Mouse (Mus musculus): ENCODE results near the gene Gm49776.
A peak's percentile ranks its signal among the peaks of the same experiment; 100 is the strongest.
"Not testable (repeated sequence)": the region's sequence is repeated elsewhere in the genome, so short reads cannot be mapped to it uniquely, and the experiment has no call there.

Gm49776 gene

DNA sequence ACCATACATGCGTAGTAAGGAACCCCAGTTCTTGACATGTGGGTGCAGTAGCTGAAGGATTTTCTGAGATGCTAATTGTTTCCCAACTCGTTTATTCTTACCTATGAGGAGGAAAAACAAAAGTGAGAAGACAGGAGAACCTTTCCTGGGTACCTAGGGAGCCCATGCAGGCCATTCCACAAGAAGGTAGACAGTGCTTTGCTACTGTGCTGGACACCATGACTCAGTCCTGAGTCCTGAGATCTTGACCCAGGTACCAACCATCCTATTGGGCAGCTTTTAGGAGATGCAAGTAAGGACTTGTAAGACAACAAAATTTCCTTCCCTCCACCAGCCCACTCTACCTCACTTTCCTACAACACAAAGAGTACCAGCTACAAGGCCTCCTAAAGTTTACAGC lies at the start of gene Gm49776:
Gene Gm49776, minus strand, starts transcription at position 101 of the 400 bp plus-strand sequence.
- no peak for DNase-seq (ENCODE audit: extremely low read depth, low read depth)

DNA sequence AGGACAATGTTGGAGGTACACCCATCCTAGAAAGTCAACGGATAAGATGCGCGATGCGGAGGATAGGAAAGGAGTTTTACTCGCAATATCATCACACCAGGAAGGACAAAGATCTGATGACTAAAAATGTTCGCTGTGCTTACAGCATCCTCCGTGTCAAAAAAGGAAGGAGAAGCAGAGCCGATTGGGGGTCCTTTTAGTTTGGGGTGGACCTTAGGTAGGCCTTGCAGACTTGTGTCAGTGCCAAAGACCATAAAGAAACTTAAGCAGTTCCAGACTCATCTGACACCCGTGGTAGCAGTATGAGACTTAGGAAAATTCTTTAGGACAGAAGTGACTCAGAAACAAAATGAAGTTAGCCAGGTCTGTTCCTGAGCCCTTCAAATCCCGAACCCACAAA lies 31.5 kb upstream of the Gm49776 start:
- not testable (repeated sequence) for DNase-seq (ENCODE audit: extremely low read depth, low read depth)

DNA sequence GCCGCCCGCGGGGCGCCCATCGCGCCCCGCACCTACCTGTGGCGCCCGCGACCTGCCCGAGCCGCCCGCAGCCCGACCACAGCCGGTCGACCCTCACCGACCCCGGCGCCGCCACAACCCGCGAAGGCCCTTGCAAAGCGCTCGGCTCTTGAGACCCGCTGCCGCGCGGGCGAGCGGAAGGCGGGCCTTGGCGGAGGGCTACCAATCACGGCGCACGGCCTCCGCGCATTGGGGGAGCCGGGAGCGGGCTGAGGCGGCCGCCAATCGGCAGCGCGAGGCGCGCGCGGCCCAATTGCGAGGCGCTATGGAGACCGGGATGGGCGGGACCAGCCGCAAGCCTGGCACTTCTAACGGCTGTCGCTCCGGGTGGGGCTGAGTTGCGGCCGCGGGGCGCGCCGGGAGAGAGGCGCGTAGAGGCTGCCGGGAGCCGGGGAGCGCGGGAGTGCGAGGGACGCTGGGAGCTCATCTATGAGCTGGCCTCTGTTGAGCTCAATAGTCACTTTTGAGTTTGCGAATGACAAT lies 31.0 kb upstream of the Gm49776 start, which contains the start of gene Dgcr8:
Gene Dgcr8, minus strand, starts transcription at position 180 of the 522 bp plus-strand sequence.
- peak; percentile 86 for DNase-seq (ENCODE audit: extremely low read depth, low read depth)

DNA sequence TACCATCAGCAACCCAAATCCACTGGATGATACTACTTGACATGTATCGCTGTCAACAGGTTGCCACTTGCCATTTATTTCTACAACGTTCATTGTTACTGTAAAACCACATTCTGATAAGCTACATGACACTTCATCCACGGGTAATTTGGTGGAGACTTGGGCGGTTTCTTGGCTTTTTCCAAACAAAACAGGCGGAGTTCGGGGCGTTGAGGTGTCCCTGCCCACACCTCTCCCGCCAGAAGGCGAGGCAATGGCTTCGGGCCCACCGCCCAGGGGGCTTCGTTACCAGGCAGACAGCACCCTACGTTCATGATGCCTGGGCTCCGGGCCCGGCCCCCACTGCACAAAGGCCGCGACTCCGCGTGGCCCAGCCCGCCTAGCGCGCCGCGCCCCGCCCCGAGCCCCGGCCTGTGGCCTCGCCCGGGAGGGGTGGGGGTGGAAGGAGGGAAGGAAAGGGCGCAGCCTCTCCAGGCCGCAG lies 30.5 kb upstream of the Gm49776 start:
- peak; percentile 37 for DNase-seq (ENCODE audit: extremely low read depth, low read depth)

DNA sequence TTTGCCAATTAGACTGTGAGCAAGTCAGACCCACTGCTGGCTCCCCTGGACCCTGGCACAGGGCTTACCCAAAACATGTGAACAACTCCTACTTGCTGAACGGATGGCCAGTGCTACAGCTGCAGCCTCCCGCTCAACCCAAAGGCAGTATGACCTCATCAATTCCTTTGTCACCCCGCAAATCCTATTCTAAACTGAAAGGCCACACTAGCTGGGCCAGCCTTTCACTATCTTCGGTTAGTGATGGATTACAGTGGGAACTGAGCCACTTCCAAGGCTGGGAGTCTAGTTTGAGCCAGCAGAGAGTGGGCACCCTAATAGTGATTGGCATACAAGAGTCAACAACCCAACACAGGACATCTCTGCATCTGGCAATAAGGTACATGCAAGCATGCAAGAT lies 30.0 kb upstream of the Gm49776 start:
- DNase-seq (ENCODE audit: extremely low read depth, low read depth) = no peak

DNA sequence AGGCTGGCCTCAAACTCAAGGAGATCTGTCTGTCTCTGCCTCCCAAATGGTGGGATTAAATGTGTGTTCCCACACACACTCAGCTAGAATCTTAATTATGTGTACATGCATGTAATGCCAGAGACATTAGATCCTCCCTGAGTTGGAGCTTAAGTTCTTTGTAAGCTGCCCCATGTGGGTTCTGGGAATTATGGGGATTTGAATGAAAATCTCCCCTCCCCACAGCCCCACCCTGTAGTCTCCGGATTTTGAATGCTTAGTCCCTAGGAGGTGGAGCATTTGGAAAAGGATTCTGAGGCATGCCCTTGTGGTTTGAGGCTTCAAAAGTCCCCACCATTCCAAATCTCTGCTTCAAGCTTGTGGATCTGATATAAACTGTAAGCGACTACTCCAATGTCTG lies 17.0 kb upstream of the Gm49776 start:
- DNase-seq (ENCODE audit: extremely low read depth, low read depth) = no peak

DNA sequence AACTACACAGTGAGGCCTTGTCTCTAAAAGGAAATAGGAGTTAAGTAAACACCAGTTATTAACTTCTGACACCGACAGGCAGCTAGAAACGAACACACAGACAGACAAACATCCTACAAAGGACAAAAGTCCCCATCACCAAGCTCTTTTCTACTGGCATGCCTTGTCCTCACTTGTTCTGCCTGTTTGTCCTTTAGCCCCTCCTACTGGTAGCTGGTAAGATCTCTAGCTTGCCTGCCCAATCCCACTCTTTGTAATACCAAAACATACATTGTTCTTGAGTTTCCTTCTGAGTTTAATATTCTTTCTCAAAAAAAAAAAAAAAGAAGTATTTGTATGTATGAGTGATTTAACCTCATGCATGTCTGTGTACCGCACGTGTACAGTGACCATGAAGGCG lies 10.1 kb upstream of the Gm49776 start:
- no peak for DNase-seq (ENCODE audit: extremely low read depth, low read depth)

DNA sequence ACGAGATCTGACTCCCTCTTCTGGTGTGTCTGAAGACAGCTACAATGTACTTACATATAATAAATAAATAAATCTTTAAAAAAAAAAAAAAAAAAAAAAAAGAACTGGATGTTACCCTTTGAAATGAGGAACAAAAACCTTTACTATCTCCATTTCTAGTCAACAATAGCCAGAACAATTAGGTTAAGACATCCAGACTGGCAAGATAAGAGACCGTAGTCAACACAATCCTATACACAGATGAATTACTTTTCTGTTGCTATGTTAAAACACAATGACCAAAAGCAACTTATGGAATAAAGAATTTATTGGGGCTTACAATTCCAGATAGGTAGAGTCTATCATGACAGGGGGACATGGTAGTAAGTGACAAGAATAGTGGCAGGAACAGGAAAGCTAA lies 6.9 kb upstream of the Gm49776 start:
- no peak for DNase-seq (ENCODE audit: extremely low read depth, low read depth)

DNA sequence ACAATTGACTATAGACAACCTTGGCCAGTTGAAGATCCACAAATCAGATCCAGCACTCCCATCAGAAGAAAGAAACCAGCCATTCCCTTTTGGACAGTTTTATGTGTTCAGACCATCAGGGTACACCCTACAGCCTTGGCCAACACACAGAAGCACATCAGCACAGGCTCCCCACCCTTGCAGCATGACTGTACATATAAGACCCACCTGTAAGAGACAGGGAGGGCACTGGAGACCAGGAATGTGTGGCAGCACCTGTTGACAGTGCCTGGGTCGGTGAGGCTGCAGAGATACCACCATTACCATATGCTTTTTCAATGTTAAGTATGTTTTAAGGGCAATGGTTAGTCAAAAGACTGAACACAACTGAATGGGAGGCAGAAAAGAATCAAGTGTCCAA lies 4.3 kb downstream of the Gm49776 start:
- no peak for DNase-seq (ENCODE audit: extremely low read depth, low read depth)

DNA sequence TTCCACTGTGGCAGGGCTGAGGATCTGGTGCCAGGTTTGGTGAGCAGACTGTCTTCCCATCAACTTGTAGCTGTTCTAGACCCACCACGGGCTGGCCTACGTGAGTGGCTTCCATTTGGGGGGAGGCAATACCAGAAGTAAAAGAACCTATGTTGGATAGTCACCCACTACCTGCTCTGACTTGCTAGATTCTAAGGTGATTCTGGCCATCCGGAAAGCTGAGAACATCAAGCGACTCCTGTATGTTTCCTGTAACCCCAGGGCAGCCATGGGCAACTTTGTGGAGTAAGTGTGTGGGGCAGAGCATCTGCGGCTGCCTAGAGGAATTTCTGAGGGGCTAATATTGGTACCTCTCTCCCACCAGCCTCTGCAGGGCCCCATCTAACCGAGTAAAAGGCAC lies 5.4 kb downstream of the Gm49776 start:
- DNase-seq (ENCODE audit: extremely low read depth, low read depth) = no peak

DNA sequence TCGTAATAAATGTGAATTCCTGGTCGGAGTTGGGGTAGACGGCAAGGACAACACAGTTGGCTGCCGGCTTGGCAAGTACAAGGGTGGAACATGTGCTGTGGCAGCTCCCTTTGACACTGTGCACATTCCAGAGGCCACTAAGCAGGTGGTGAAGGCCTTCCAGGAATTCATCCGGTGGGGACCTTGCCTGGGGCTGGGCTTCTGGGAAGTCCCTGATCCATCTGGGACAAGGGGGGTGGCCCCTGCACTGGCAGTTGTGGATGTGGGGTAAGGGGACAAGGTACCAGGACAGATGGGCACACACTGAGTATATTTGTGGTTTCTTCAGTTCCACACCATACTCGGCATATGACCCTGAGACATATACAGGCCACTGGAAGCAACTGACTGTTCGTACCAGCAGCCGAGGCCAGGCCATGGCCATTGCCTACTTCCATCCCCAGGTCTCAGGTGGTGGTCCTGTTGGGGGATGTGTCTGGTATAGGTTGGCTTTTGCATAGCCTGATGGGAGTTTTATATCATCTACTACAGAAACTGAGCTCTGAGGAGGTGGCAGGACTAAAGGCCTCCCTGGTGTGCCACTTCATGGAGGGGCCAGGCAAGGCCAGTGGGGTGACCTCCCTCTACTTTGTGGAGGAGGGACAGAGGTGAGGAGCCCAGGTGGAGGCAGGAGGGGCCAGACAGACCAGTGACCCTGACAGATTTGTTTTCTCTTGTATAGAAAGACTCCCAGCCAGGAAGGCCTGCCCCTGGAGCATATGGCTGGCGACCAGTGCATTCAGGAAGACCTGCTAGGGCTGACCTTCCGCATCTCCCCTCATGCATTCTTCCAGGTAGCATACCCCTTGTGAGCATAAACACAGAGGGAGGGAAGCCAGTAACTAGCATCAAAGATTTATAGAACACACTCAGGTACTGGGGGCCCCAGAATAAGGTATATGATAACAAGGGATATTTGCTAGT lies 7.0 kb downstream of the Gm49776 start:
- no peak for DNase-seq (ENCODE audit: extremely low read depth, low read depth)

DNA sequence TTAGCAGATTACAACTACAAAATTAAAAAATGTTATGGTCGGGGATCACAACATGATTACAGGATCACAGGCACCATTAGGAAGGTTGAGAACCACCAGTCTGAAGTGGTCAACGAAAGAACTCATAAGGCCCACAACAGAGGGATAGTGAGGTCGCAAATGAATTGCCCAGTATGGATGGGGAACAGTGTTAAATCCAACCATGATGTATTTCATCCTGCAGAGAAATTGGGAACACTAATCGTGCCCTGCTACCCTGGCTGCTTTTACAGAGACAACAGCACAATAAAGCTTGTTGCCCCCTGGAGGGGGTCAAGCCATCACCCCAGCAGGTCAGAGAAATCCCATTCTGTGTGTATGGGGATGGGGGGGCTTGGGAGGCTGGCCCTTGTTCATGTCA lies 7.9 kb downstream of the Gm49776 start:
- no peak for DNase-seq (ENCODE audit: extremely low read depth, low read depth)

DNA sequence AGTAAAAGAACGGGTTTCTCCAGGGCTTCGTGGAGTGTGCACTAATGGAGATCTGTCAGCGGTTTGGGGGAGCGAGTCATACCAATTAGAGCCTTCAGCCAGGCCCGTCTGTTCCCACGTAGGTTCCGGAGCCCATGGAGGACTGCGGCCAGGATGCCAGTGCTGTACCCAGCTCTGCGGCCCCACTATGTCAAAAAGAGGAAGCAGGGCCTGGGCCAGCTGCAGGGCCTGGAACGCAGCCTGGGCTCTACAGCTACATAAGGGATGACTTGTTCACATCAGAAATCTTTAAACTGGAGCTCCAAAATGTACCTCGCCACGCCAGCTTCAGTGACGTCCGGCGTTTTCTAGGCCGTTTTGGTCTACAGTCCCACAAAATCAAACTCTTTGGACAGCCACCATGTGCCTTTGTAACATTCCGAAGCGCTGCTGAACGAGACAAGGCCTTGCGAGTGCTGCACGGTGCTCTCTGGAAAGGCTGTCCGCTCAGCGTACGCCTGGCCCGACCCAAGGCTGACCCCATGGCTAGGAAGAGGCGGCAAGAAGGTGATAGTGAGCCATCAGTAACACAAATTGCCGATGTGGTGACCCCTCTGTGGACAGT lies 8.7 kb downstream of the Gm49776 start:
- DNase-seq (ENCODE audit: extremely low read depth, low read depth) = peak; percentile 82

DNA sequence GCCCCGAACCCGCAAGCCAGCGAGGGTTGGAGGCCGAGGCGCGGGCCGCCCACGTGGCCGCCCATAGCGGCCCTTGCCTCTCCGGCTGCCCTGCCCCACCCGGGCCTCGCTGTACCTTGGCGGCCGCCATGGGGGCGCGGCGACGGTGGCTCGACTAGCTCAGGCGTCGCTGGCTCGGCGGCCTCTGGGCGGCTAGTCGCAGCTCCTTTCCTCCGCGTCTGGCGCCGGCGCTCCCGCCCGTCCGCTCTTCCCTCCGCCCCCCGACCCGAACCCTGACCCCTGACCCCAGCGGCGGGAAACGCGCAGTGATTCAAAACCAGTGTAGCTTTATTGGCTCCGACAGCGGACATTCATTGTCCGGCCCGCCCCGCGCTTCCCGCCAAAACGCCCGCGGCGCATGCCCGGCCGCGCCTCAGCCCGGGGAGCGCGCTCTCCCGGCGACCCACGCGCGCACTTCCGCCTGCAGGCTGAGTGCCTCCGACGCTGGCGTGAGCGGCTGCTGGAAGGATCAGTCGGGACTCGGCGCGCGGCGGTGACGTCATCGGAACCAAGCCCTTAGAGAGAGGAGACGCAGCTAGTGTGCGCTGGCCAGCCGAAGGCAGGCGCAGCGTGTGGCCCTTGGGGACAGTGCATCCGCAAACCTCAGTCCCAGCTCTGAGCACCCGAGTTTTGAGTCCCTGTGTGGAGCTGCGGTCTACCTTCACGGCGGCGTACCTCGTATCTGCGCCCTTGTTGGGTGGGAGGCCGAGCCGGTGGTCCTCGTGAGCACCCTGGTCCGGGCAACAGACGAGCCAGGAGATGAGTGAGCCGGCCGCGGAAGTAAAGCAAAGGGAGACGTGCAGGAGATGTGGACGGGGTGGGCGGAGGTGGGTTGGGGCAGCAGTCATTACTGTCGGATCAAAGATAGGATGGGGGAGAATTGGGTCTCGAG lies 9.4 kb downstream of the Gm49776 start, which contains the start of the genes Trmt2a and Ranbp1:
Gene Trmt2a, plus strand, starts transcription at position 247 of the 931 bp plus-strand sequence.
Gene Ranbp1, minus strand, starts transcription at position 300 of the 931 bp plus-strand sequence.
- DNase-seq (ENCODE audit: extremely low read depth, low read depth) = peak; percentile 91

DNA sequence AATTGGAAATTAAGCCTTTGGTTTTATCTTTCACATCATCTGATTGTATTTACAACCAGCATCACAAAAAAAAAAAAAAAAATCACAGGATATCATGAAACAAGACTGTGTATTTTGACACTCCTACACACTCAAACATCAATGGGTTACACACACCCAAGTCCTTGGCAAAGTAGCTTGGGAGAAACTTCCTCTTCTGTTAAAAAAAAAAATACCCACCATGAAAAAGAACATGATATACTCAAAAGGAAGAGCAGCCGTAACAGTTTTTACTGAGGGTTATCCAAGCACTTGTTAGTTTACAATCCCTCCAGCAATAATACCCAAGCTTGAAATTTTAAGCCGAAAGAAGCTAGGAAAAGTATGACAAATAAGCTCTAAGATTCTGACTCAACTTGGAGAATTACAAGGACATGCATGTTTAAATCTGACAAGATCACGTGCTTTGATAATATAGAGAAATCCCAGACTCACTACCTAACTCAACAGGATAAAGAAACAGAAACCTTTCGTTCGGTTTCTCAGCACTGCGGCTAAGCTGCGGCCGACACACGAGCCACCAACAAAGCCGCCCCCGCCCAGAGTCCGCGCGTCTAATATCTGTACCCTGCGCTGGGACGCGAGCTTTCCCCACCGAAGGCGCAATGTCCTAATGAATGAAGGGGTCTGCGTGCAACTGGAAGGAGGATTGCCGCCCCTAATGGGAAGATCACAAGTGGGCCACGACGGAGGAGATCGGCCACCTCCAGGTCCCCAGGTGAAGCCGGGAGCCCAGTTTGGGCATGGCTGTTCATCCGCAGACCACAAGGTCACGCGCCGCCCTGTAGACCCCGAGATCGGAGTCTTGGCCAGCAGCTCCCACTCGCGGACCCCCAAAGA lies 10.4 kb downstream of the Gm49776 start:
- DNase-seq (ENCODE audit: extremely low read depth, low read depth) = peak; percentile 42

DNA sequence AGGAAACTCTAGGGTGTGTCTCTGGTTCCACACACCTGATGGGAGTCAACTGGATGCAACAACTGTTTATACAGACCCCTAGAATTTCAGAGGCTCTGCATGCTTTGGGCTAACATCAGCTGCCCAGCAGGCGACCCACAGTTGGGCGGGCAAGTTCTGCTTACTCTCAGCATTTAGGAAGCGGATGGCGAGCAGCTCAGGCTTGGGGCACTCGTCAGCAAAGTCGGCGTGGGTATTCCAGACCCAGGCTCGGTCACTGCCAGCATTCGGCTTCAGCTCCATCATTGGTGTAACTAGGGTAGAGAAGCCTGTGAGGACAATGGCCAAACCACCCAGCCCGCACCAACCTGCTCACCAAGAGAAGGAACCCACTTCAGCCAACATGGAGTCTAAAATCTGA lies 16.5 kb downstream of the Gm49776 start:
- no peak for DNase-seq (ENCODE audit: extremely low read depth, low read depth)

DNA sequence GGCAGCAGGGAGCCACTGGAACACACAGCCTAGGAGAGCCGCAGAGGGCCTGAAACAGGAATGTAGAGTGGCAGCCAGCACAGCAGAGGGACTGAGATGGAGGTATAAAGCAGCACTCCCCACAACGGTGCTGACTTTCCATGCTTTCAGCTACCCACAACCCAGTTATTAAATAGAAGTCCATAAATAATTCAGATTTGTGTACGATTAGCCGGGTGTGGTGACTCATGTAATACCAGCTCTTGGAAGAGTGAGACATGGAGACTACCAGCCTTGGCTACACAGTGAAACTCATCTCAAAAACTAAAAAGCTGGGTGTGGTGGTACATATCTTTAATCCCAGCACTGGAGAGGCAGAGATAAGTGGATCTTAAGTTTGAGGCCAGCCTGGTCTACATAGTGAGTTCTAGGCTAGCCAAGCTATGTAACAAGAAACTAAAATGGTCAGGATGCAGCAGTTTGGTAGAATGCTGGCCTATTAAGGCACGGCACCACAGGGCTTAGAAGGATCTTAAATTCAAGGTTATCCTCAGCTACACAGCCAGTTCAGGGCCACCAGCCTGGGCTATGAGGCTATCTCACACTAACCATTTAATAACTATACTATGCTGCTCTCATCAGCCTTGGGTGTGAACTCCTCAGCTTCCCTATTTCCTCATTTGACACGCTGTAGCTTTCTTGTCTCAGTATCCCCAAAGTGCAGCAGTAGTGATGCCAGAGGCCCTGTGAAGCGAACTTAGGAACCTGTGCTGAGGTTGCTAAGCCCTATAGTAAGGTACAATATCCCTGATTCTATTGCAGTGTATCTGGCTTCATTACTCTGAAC lies 21.2 kb downstream of the Gm49776 start:
- peak; percentile 29 for DNase-seq (ENCODE audit: extremely low read depth, low read depth)

DNA sequence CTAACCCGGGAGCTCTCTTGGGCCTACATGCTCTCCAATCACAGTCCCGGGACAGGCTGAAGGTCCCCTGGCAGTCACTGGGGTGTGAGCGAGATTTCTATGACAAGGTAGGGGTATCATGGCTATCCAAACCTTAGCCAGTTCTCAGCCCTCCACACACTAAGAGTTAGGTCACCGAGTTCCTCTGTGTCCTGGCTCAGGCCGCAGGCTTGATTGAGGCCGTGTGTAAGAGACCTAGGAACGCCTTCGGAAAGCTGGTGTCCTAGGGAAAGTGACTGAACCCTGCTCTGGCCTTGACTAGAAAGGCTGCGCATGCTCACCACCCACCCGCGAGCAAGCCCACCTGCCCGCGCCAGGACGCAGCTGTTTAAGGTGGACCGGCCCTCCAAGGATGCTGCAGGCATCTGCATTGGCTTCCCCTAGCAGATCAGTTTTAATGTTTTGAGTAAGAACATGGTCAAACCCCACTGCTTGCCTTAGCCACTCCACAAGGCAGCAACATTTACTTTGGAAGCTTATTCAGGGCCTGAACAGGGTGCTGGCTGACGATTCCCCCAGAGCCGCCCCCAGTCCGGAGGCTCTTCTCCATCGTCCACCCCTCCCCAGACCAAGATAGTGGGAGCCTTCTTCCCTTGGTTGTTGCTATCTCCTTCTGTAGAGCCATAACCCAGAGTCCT lies 22.6 kb downstream of the Gm49776 start:
- DNase-seq (ENCODE audit: extremely low read depth, low read depth) = no peak
